Mouse (Mus musculus) limb, embryonic 13.5 days (tissue): ENCODE data around the gene Sptb. TPM values are rescaled to one million over a fixed set of nuclear protein-coding genes. Genes with fewer than 3 reads are reported as not detected.

Experiments
- ATAC-seq: fragments of 200-750 bp; cut with Nextera tagmentation; 2 replicates; pipeline ENCODE4 v1.8.0; 2017; ENCODE audit warnings: low read depth, moderate number of reproducible peaks, moderate TSS enrichment; ENCODE audit not compliant: low FRiP score
- H3K27ac ChIP-seq: fragments of 300-500 bp; sonication (generic); 2 replicates; pipeline ENCODE4 v1.5.1; 2015; ENCODE audit warnings: inconsistent platforms, mild to moderate bottlenecking, moderate library complexity
- H3K27me3 ChIP-seq: fragments of 300-500 bp; sonication (generic); 2 replicates; pipeline ENCODE4 v1.6.1; 2015; ENCODE audit warnings: mild to moderate bottlenecking, inconsistent platforms
- H3K36me3 ChIP-seq: fragments of 300-500 bp; sonication (generic); 2 replicates; pipeline ENCODE4 v1.6.1; 2015; ENCODE audit warnings: inconsistent platforms, mild to moderate bottlenecking, moderate library complexity
- H3K4me1 ChIP-seq: fragments of 300-500 bp; sonication (generic); 2 replicates; pipeline ENCODE4 v1.6.1; 2015; ENCODE audit warnings: inconsistent platforms
- H3K4me2 ChIP-seq: fragments of 300-500 bp; sonication (generic); replicated peaks from 2 replicates; pipeline ENCODE4 v1.6.1; 2015; ENCODE audit warnings: inconsistent platforms, mild to moderate bottlenecking, moderate library complexity
- H3K4me3 ChIP-seq: fragments of 300-500 bp; sonication (generic); 2 replicates; pipeline ENCODE4 v1.5.1; 2015; ENCODE audit warnings: moderate library complexity, mild to moderate bottlenecking, inconsistent platforms
- H3K9ac ChIP-seq: fragments of 300-500 bp; sonication (generic); 2 replicates; pipeline ENCODE4 v1.6.1; 2015; ENCODE audit warnings: mild to moderate bottlenecking, inconsistent platforms
- H3K9me3 ChIP-seq: fragments of 300-500 bp; sonication (generic); 2 replicates; pipeline ENCODE4 v1.6.1; 2016; ENCODE audit warnings: inconsistent platforms
- WGBS: fragments of 180-500 bp; shearing (Covaris S2); methylation state at CpG from one replicate; pipeline ENCODE4 v1.1.7; 2015; 5-methylcytosine and 5-hydroxymethylcytosine counted together
- polyA plus RNA-seq: library from polyadenylated mRNA; unstranded; fragments of >200 nt; fragmentation: Nextera tagmentation; extraction: Ambion mirVana; gene quantifications from 2 replicates; pipeline ENCODE4 v1.2.1, GENCODE M21; 2015

Gene Sptb
- polyA plus RNA-seq, 1 experiment from 2014 or later: 0.61 TPM

DNA sequence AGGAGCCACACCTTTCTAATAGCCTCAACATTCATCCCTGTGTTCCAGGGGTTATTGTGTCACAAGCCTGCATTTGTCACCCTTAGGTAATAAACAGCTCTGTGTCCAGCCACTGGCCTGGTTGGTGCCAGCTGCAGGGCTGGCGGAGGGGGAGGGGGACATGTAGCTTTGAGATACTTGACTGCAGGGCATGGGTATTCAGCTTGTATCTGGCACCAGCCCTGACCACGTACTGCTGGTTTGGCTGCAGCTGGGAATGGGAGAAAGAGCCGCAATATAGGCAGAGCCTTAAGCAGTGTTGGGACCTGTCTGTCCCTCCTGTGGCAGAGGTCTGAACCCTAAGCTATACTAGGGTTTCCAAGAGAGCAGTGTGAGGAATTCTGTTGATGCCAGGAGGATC lies 128.2 kb downstream of the Sptb start:
- no peak overlapping the region for H3K27ac ChIP-seq
- 0 out of 2 replicates have a peak, but pooled peaks cover 4% of the 10 kb centered on the region for H3K9me3 ChIP-seq

DNA sequence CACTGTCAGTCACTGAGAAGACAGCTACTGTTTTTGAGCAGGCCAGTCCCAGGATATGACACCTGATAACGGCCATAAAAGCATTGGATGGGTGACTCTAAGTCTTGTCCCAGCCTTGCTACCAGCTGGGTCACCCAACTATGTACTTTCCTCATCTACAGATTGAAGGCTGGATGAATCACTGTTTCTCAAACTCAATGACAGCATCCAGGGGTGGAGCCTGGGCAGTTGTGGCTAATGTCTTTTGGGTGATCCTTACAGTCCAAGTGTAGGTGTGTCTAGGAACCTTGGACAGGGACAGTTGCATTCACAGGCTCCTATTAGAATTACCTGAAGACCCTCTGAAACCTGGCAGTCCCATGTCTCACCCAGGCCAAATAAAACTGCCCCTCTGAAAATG lies 130.5 kb downstream of the Sptb start:
- Histone ChIP-seq H3K4me2 (no peak overlapping the region), H3K9me3 (no peaks in the 10 kb centered on the region), H3K36me3 (peaks cover 47% of the 10 kb centered on the region), H3K9ac (no peak overlapping the region), H3K27me3 (no peaks in the 10 kb centered on the region), H3K27ac (no peak overlapping the region), H3K4me1 (peaks cover 16% of the 10 kb centered on the region), H3K4me3 (no peak overlapping the region)
- no peak for ATAC-seq
- WGBS: 93% methylated on average over 1 of the region's 1 CpGs

More for the DNA sequence above, 128.2 kb downstream of the Sptb start:
- no peaks in the 10 kb centered on the region for H3K27me3 ChIP-seq
- no peak for ATAC-seq
- H3K36me3 ChIP-seq: peaks cover 24% of the 10 kb centered on the region
- H3K4me1 ChIP-seq: peaks cover 16% of the 10 kb centered on the region
- H3K4me3 ChIP-seq: no peak overlapping the region
- 86% methylated on average over 3 of the region's 3 CpGs for WGBS
- H3K4me2 ChIP-seq: no peak overlapping the region
- no peak overlapping the region for H3K9ac ChIP-seq

DNA sequence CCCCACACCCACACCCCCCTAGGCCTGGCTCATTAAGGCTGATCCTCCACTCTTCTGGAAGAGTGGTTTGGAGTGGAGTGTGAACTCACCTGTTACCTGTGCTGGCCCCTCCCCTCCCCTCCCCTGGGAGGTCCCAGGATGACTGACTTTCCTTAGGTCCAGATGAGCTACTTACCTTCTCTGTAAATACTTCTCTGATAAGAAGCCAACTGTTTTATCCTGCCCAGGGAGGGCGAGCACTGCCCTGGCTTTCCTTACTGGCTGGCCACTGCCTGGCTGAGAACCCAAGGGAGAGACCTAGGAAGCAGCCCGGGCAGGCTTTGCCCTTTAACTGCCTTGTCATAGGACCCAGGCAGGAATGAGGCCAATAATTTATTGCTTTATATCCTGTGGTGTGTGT lies 131.9 kb downstream of the Sptb start:
- no peak for ATAC-seq

DNA sequence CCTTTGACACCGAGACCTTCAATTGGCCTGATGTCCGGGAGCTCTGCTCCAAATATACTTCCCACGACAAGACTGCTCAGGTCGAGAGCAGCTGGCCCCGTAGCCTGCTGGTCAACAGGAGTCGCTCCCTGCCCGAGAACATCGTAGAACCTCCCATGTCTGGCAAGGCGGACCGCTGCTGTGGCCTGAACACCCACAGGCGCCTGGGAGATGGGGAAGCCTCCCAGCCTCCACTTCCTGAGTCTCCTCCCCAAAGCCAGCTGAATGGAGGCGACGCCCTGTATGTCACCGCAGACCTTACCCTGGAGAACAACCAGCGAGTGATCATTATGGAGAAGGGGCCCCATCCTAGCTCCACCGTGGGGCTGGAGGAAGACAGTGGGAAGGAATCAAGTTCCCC lies 132.5 kb downstream of the Sptb start:
- Histone ChIP-seq H3K36me3 (peaks cover 61% of the 10 kb centered on the region), H3K4me3 (no peak overlapping the region), H3K27me3 (no peaks in the 10 kb centered on the region), H3K4me2 (no peak overlapping the region), H3K4me1 (peaks cover 9% of the 10 kb centered on the region), H3K27ac (no peak overlapping the region), H3K9ac (no peak overlapping the region), H3K9me3 (no peaks in the 10 kb centered on the region)
- 92% methylated on average over 16 of the region's 16 CpGs for WGBS
- ATAC-seq: no peak

More for the DNA sequence above, 131.9 kb downstream of the Sptb start:
- Histone ChIP-seq H3K4me2 (no peak overlapping the region), H3K4me1 (peaks cover 15% of the 10 kb centered on the region), H3K9me3 (no peaks in the 10 kb centered on the region), H3K4me3 (no peak overlapping the region), H3K9ac (no peak overlapping the region), H3K27ac (no peak overlapping the region), H3K27me3 (no peaks in the 10 kb centered on the region), H3K36me3 (peaks cover 56% of the 10 kb centered on the region)
- 79% methylated on average over 2 of the region's 2 CpGs for WGBS

DNA sequence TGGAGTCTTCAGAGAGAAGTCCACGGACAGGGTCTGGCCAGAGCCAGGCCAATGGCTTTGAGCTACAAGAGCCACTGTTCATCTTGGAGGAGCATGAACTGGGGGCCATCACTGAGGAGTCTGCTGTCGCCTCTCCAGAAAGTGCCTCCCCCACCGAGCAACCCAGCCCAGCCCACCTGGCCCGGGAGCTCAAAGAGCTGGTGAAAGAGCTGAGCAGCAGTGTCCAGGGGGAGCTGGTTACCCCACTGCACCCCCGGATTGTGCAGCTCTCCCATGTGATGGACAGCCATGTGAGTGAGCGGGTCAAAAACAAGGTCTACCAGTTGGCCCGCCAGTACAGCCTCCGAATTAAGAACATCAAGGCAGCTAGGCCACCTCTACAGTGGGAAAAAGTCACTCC lies 133.5 kb downstream of the Sptb start:
- 94% methylated on average over 8 of the region's 8 CpGs for WGBS
- no peak overlapping the region for H3K9ac ChIP-seq
- no peak overlapping the region for H3K27ac ChIP-seq
- no peak overlapping the region for H3K4me2 ChIP-seq
- H3K4me3 ChIP-seq: no peak overlapping the region
- H3K4me1 ChIP-seq: no peaks in the 10 kb centered on the region
- no peaks in the 10 kb centered on the region for H3K9me3 ChIP-seq
- no peaks in the 10 kb centered on the region for H3K27me3 ChIP-seq
- no peak for ATAC-seq
- peaks cover 67% of the 10 kb centered on the region for H3K36me3 ChIP-seq

DNA sequence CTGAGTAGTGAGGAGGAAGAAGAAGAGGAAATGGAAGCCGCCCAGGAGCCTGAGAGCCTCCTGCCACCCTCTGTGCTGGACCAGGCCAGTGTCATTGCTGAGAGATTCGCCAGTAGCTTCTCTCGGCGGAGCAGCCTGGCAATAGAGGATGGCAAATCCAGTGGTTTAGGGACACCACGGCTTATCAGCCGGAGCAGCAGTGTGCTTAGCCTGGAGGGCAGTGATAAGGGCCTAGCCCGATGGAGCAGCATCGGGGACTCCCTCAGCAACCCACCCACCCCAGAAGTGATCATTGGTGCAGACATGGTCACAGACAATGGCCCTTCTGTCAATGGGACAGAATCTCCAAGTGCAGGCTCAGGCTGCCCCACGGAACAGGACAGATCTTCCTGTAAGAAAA lies 134.3 kb downstream of the Sptb start:
- Histone ChIP-seq H3K9me3 (no peaks in the 10 kb centered on the region), H3K4me1 (peaks cover under 1% of the 10 kb centered on the region; the same call in 1 of the 2 replicates), H3K36me3 (peaks cover 68% of the 10 kb centered on the region), H3K9ac (no peak overlapping the region), H3K27ac (no peak overlapping the region), H3K4me3 (no peak overlapping the region), H3K4me2 (no peak overlapping the region), H3K27me3 (no peaks in the 10 kb centered on the region)
- 93% methylated on average over 9 of the region's 9 CpGs for WGBS
- no peak for ATAC-seq

DNA sequence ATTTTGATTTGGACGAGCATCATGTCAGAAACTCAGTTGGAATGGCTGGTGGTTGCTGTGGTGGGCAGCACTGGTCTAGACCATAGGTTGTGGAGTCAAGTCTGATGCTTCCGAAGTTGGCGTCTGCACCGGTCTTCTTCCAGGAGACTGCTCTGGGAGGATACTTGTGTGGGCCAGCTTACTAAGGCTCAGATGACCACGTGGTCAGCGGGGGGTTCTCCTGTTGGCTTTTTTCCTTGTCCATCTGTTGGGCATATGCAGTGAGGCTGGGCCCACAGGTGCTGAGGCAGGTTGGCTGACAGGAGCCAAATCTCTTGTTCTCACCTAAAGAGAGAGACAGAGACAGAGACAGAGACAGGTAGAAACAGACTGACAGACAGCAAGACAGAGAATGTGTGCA lies 135.5 kb downstream of the Sptb start:
- Histone ChIP-seq H3K4me3 (no peak overlapping the region), H3K27me3 (no peaks in the 10 kb centered on the region), H3K36me3 (peaks cover 71% of the 10 kb centered on the region), H3K9me3 (no peaks in the 10 kb centered on the region), H3K4me2 (no peak overlapping the region), H3K27ac (no peak overlapping the region), H3K4me1 (peaks cover 11% of the 10 kb centered on the region), H3K9ac (no peak overlapping the region)
- no peak for ATAC-seq
- 91% methylated on average over 6 of the region's 6 CpGs for whole genome bisulfite sequencing

DNA sequence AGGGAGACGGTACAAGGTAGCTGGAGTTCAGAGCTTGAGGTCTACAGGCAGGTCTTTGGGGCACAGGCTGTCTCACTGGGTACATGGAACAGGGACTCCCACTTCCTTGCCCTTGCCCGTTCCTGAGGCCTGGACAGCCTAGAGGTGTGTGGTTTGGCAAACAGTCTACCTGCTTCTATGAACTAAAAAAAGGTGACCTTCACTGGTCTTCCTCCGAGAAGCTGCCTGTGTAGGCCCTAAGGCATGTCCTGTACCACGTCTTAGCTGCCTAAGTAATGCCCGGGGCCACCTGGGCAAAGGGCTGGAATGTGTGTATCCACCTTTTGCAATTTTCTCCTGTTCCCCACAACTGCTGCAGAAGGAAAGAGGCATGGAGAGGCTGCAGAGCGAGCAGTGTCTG lies 137.0 kb downstream of the Sptb start:
- 93% methylated on average over 6 of the region's 6 CpGs for WGBS
- peaks cover 64% of the 10 kb centered on the region for H3K36me3 ChIP-seq

DNA sequence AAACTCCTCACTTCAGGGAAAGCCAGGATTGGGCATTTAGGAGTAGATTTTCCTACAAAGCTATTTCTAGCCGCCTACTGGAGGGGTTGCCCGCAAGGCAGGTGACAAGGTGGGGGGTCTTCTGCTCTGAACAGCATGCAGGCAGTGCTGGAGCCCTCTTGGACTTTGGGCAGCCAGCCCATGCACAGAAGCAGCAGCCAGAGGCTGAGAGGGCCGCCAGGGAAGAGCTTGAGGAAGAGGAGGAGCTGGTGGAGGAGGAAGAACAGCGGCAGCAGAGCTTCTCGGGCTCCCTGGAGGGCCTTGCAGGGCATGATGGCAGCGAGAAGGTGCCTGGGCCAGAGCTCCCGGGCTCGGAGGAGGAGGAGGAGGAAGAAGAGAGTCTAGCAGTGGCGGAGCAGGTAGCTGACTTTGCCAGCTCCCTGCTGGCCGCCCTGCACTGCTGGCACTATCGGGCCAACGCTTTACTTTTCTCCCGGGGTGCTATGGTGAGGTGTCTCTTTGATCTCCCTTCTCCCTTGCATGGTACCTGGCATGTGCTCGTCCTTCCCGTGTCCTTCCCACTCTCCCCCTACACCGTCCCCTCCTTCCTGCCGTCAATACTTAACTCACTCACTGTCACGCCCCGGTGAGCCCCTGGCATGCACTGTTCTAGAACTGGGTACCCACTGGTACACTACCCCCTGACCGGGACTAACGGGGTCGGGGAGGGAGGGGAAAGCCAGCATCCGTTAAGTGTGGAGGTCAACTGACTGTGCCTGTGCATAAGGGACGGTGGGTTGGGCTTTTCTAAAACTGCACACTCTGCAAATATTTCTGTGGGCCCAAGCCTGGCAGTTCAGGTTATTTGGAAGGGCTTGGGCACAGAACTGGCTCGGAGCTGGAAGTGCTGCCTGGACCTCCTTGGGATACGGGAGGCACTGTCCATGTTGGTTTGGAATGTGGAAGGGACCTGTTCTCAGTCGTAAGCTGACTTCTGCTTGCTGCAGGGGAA lies 137.8 kb downstream of the Sptb start:
- no peaks in the 10 kb centered on the region for H3K27me3 ChIP-seq
- ATAC-seq: no peak
- WGBS: 84% methylated on average over 27 of the region's 27 CpGs
- peaks cover 2% of the 10 kb centered on the region; the same call in 1 of the 2 replicates for H3K9me3 ChIP-seq
- no peak overlapping the region for H3K4me3 ChIP-seq
- no peak overlapping the region for H3K4me2 ChIP-seq
- H3K36me3 ChIP-seq: peaks cover 62% of the 10 kb centered on the region
- no peak overlapping the region for H3K27ac ChIP-seq
- H3K9ac ChIP-seq: no peak overlapping the region
- H3K4me1 ChIP-seq: peaks cover 11% of the 10 kb centered on the region

More for the DNA sequence above, 137.0 kb downstream of the Sptb start:
- Histone ChIP-seq H3K27ac (no peak overlapping the region), H3K9me3 (no peaks in the 10 kb centered on the region), H3K4me1 (peaks cover 11% of the 10 kb centered on the region), H3K4me2 (no peak overlapping the region), H3K9ac (no peak overlapping the region), H3K27me3 (no peaks in the 10 kb centered on the region), H3K4me3 (no peak overlapping the region)
- ATAC-seq: no peak

DNA sequence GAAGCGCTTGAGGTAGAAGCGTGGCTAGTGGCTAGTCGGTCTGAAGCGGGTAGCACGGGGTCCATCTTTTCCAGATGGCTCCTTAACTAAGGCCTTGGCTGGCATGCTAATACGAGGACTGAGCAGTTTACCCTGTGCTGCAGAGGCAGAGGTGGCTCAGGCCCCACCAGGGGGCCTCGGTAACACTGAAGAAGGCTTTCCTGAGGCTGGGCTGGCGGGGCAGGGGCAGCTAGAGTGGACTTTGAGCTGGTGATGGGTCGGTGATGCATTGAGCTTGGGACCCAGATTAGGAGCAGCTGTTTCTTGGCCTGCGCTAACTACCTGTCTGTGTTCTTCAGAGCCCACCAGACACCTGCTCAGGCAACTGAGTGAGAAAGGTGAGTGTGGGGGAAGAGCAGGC lies 139.1 kb downstream of the Sptb start:
- no peak overlapping the region for H3K4me3 ChIP-seq
- peaks cover 6% of the 10 kb centered on the region; the same call in 1 of the 2 replicates for H3K9me3 ChIP-seq
- H3K36me3 ChIP-seq: peaks cover 57% of the 10 kb centered on the region
- 86% methylated on average over 10 of the region's 10 CpGs for WGBS
- no peak for ATAC-seq
- no peaks in the 10 kb centered on the region for H3K27me3 ChIP-seq
- no peak overlapping the region for H3K27ac ChIP-seq
- peaks cover 11% of the 10 kb centered on the region for H3K4me1 ChIP-seq
- no peak overlapping the region for H3K9ac ChIP-seq
- H3K4me2 ChIP-seq: no peak overlapping the region

DNA sequence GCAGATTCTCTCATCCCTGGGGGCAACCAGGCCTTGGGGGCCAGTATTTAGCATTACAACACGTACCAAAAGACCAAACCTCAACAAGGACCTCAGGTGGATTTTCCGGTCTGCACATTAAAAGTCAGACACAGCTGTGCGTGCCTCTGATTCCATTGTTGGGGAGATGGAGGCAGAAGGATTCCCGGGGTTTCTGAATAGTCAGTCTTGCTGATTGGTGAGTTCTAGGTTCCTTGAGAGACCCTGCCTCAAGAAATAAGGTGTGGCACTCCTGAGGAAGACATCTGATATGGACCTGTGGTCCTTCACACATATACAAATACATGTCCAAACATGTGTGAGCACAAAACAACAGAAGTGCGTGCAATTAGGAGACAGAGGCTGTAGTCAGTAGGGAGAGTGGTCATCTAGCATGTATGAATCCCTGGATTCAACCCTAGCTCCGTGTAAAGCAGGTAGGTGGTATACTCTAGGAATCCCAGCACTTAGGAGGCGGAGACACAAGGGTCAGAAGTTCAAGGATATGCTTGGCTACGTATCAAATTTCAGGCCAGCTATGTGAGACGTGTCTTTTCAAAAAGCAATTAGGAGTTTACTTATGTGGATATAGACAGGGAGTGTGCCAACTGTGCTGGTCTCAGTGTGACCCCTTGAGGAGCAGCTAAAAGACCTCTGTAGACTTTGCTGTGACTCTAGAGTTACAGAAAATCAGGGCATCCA lies 140.0 kb downstream of the Sptb start:
- H3K4me3 ChIP-seq: no peak overlapping the region
- peaks cover 6% of the 10 kb centered on the region; the same call in 1 of the 2 replicates for H3K9me3 ChIP-seq
- no peak overlapping the region for H3K9ac ChIP-seq
- H3K4me2 ChIP-seq: no peak overlapping the region
- no peaks in the 10 kb centered on the region for H3K27me3 ChIP-seq
- H3K4me1 ChIP-seq: peaks cover 11% of the 10 kb centered on the region
- 62% methylated on average over 9 of the region's 9 CpGs for WGBS
- H3K36me3 ChIP-seq: peaks cover 57% of the 10 kb centered on the region
- H3K27ac ChIP-seq: no peak overlapping the region
- 0 out of 2 replicates have a peak, but pooled peaks have one; percentile 12 for ATAC-seq

DNA sequence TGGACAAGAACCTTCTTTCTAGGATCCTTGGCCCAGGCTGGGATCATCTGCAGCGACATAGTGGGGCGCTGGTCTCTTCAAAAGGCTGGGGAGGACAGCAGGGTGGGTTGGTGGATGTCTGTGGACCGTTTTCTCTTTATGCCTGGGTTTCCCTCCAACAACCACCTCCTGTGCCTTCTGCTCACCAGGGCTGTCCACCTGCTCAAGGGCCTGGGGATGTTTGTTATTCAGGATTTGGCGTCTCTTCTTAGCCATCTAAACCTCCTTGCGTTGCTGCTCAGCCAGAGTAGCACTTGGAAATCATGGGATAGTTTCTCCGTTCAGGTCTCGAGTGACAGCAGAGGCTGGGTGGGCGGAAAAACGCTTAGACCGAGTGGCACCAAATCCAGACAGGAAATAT lies 144.1 kb downstream of the Sptb start:
- Histone ChIP-seq H3K36me3 (peaks cover 69% of the 10 kb centered on the region), H3K4me2 (no peak overlapping the region), H3K27ac (peak overlapping the region; percentile 1; the same call in 1 of the 2 replicates), H3K4me1 (peaks cover 11% of the 10 kb centered on the region), H3K27me3 (no peaks in the 10 kb centered on the region), H3K9ac (no peak overlapping the region), H3K4me3 (no peak overlapping the region), H3K9me3 (peaks cover 6% of the 10 kb centered on the region; the same call in 1 of the 2 replicates)
- no peak for ATAC-seq
- 78% methylated on average over 10 of the region's 10 CpGs for WGBS
